Mouse (Mus musculus) C2C12 (cell line): ENCODE data around the gene Lifr. TPM values are rescaled to one million over a fixed set of nuclear protein-coding genes. Genes with fewer than 3 reads are reported as not detected.

Experiments used
- H3K27me3 ChIP-seq: one replicate; pipeline ENCODE4 v1.6.1; 2011; ENCODE audit not compliant: control insufficient read depth, insufficient read depth, insufficient read length
- H3K36me3 ChIP-seq: one replicate; pipeline ENCODE4 v1.6.1; 2011; ENCODE audit not compliant: control insufficient read depth, insufficient read depth
- H3K4me3 ChIP-seq: one replicate; pipeline ENCODE4 v1.5.1; 2011; ENCODE audit warnings: mild to moderate bottlenecking, control low read depth; ENCODE audit not compliant: poor library complexity, insufficient read depth, severe bottlenecking
- H3K79me2 ChIP-seq: one replicate; pipeline ENCODE4 v1.6.1; 2011; ENCODE audit not compliant: control insufficient read depth, insufficient read depth
- H3K79me3 ChIP-seq: one replicate; pipeline ENCODE4 v1.6.1; 2011; ENCODE audit warnings: low read depth, control low read depth
- H3ac ChIP-seq: one replicate; pipeline ENCODE3; 2011; ENCODE audit warnings: low read depth; ENCODE audit not compliant: control insufficient read depth, insufficient read length
- CEBPB ChIP-seq: IDR thresholded peaks from one replicate; pipeline ENCODE4 v1.6.1; 2011; ENCODE audit warnings: low read depth, mild to moderate bottlenecking, control low read depth, moderate library complexity
- CTCF ChIP-seq: IDR thresholded peaks from one replicate; pipeline ENCODE4 v1.5.1; 2011; ENCODE audit not compliant: control insufficient read depth, insufficient read depth, insufficient read length
- FOSL1 ChIP-seq: IDR thresholded peaks from one replicate; pipeline ENCODE4 v1.8.0; 2011; ENCODE audit warnings: mild to moderate bottlenecking, low read length; ENCODE audit not compliant: poor library complexity, insufficient read depth, severe bottlenecking
- MAX ChIP-seq: IDR thresholded peaks from one replicate; pipeline ENCODE4 v1.6.1; 2011; ENCODE audit warnings: mild to moderate bottlenecking, control low read depth
- MYOD1 ChIP-seq: IDR thresholded peaks from one replicate; pipeline ENCODE4 v1.6.1; 2011; ENCODE audit warnings: low read depth; ENCODE audit not compliant: control insufficient read depth, insufficient read length
- MYOG ChIP-seq: IDR thresholded peaks from one replicate; pipeline ENCODE4 v1.6.1; 2011; ENCODE audit not compliant: control insufficient read depth, insufficient read length; ENCODE audit errors: extremely low read depth
- USF1 ChIP-seq: IDR thresholded peaks from one replicate; pipeline ENCODE4 v1.6.1; 2011; ENCODE audit warnings: low read depth, mild to moderate bottlenecking, control low read depth, moderate library complexity
- polyA plus RNA-seq: library from polyadenylated mRNA; unstranded; fragments of >200 nt; fragmentation: generic; extraction: Trizol; gene quantifications from one replicate; pipeline ENCODE4 v1.2.1, GENCODE M21; 2012; ENCODE audit warnings: missing spikeins

Gene Lifr
- polyA plus RNA-seq, 1 experiment, result 15.2 TPM

GRCm38 (mm10) chr15:7052117-7052516 lies 38.3 kb upstream of the Lifr start:
- Histone ChIP-seq H3ac (no peak overlapping the region), H3K27me3 (no peaks in the 10 kb centered on the region), H3K4me3 (no peak overlapping the region), H3K79me3 (no peaks in the 10 kb centered on the region), H3K36me3 (no peaks in the 10 kb centered on the region), H3K79me2 (no peaks in the 10 kb centered on the region)
- TF ChIP-seq MYOG, result no peak
- no peak for TF ChIP-seq MYOD1
- no peak for TF ChIP-seq USF1
- no peak for TF ChIP-seq CEBPB
- no peak for TF ChIP-seq FOSL1
- no peak for TF ChIP-seq MAX
- no peak for TF ChIP-seq CTCF

GRCm38 (mm10) chr15:7056851-7057250 lies 33.6 kb upstream of the Lifr start:
- Histone ChIP-seq H3ac (no peak overlapping the region), H3K79me2 (no peaks in the 10 kb centered on the region), H3K4me3 (no peak overlapping the region), H3K36me3 (no peaks in the 10 kb centered on the region), H3K27me3 (no peaks in the 10 kb centered on the region), H3K79me3 (no peaks in the 10 kb centered on the region)
- TF ChIP-seq FOSL1, result peak; percentile 25
- no peak for TF ChIP-seq MAX
- TF ChIP-seq MYOD1, result peak; percentile 73
- no peak for TF ChIP-seq CEBPB

- Histone ChIP-seq H3K79me2 (no peaks in the 10 kb centered on the region), H3K79me3 (no peaks in the 10 kb centered on the region), H3K36me3 (no peaks in the 10 kb centered on the region), H3ac (no peak overlapping the region), H3K27me3 (no peaks in the 10 kb centered on the region), H3K4me3 (no peak overlapping the region)
- TF ChIP-seq MAX (no peak), CEBPB (no peak), FOSL1 (no peak), USF1 (no peak), CTCF (no peak), MYOD1 (no peak), MYOG (no peak)
These were observed 29.9 kb upstream of the Lifr start for GRCm38 (mm10) chr15:7060522-7060921.

- H3K36me3 ChIP-seq, result no peaks in the 10 kb centered on the region
- no peaks in the 10 kb centered on the region for H3K79me2 ChIP-seq
- H3K27me3 ChIP-seq, result no peaks in the 10 kb centered on the region
- no peaks in the 10 kb centered on the region for H3K79me3 ChIP-seq
- no peak overlapping the region for H3ac ChIP-seq
- no peak for TF ChIP-seq CEBPB
- H3K4me3 ChIP-seq, result no peak overlapping the region
These were observed 28.3 kb upstream of the Lifr start for GRCm38 (mm10) chr15:7061995-7062697.

GRCm38 (mm10) chr15:7062698-7063009 lies 27.8 kb upstream of the Lifr start:
- H3K4me3 ChIP-seq, result no peak overlapping the region
- H3K79me2 ChIP-seq, result no peaks in the 10 kb centered on the region
- H3K27me3 ChIP-seq, result no peaks in the 10 kb centered on the region
- no peaks in the 10 kb centered on the region for H3K36me3 ChIP-seq
- H3ac ChIP-seq, result no peak overlapping the region
- H3K79me3 ChIP-seq, result no peaks in the 10 kb centered on the region
- TF ChIP-seq MYOD1, result no peak
- TF ChIP-seq CEBPB, result no peak
- TF ChIP-seq FOSL1, result no peak
- no peak for TF ChIP-seq MAX
- TF ChIP-seq MYOG, result no peak
- TF ChIP-seq USF1, result no peak
- TF ChIP-seq CTCF, result no peak

GRCm38 (mm10) chr15:7063521-7064240 lies 26.7 kb upstream of the Lifr start:
- Histone ChIP-seq H3K79me2 (no peaks in the 10 kb centered on the region), H3K4me3 (no peak overlapping the region), H3K79me3 (no peaks in the 10 kb centered on the region), H3K36me3 (no peaks in the 10 kb centered on the region), H3ac (no peak overlapping the region), H3K27me3 (no peaks in the 10 kb centered on the region)
- TF ChIP-seq USF1 (peak; percentile 24), CTCF (no peak)
